Mouse (Mus musculus) brain, embryonic 18.5 days (tissue): ENCODE measurements at regions not wholly inside any gene's neighbourhood (a gene's known extent, or its start where the extent isn't known, plus 50 kb on each side); places are given as distances from the start of the nearest gene placed in this dataset.

Experiments
- DNase-seq: peaks from one replicate; pipeline ENCODE4 v3.0.0-alpha.2; 2012; ENCODE audit warnings: low read depth, low spot score

DNA sequence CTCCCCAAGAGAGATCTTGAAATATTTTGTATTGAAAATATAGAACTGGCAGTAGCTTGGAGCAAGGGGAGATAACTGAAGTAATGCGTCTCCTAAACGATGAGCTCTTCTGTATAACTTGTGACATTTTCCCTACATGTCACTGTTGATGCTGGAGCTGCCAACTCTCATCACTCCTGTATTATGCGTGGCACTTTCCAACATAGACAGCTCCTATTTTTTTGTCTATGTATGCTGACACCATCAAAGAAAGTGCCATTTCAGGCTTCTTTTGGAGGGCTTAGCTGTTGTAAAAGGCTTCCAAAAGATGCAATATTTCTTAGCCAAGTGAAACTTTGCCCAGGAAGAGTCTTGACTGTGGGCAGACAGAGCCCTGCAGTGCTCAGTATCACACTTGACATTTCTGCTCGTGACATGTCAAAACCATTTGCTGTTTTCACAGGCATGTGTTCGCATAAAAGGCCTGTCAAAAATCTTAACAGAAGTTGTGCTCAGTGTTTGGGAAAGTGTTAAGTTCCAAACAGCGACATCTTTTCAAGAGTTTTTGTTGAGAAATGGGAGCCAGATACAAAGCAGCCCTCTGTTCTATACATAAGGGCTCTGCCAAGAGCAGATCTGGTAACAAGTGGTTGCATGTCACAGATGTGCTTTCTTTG is 53.6 kb upstream of the Otol1 start:
- DNase-seq: peak; percentile 76

GRCm38 (mm10) chr3:69922792-69923418 is 63.2 kb upstream of the Sptssb start:
- no peak for DNase-seq

GRCm38 (mm10) chr3:69912859-69913258 is 53.1 kb upstream of the Sptssb start:
- DNase-seq: no peak

DNA sequence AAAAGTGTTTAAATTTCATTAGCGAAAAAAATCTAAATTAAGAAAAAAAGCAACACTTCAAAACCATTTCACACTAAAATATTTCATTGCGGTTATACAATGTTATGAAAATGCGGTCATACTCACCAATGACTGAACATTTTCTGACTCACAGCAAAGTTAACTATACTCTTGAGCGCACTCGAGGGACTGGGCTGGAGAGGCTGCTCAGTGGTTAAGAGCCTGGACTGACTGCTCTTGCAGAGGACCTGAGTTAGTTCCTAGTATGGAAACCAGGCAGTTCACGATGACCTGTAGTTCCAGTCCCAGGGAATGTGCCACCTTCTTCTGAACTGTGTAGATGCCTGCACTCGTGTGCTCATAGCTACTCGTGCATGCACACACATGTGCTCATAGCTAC is 50.3 kb upstream of the Sptssb start:
- DNase-seq: no peak
